Mouse (Mus musculus) liver, embryonic 16.5 days (tissue): ENCODE measurements around the gene Dscam. TPM values are rescaled to one million over a fixed set of nuclear protein-coding genes. Genes with fewer than 3 reads are reported as not detected.
A peak's percentile ranks its signal among the peaks of the same experiment; 100 is the strongest.

Experiments used
- ATAC-seq: fragments of 200-750 bp; cut with Nextera tagmentation; 2 replicates; pipeline ENCODE4 v1.8.0; 2017; ENCODE audit warnings: low read depth, mild to moderate bottlenecking, moderate number of reproducible peaks, moderate library complexity
- H3K27ac ChIP-seq: fragments of 300-500 bp; sonication (generic); 2 replicates; pipeline ENCODE4 v1.5.1; 2014; ENCODE audit warnings: mild to moderate bottlenecking, low read length
- H3K27me3 ChIP-seq: fragments of 300-500 bp; sonication (generic); 2 replicates; pipeline ENCODE4 v1.6.1; 2014; ENCODE audit warnings: low read depth, low read length, mixed read lengths; ENCODE audit not compliant: control insufficient read depth, insufficient read depth
- H3K36me3 ChIP-seq: fragments of 300-500 bp; sonication (generic); 2 replicates; pipeline ENCODE4 v1.6.1; 2014; ENCODE audit warnings: mild to moderate bottlenecking; ENCODE audit not compliant: control insufficient read depth, insufficient read depth
- H3K4me1 ChIP-seq: fragments of 300-500 bp; sonication (generic); 2 replicates; pipeline ENCODE4 v1.6.1; 2014; ENCODE audit warnings: low read depth, low read length, mixed read lengths; ENCODE audit not compliant: control insufficient read depth
- H3K4me2 ChIP-seq: fragments of 300-500 bp; sonication (generic); 2 replicates; pipeline ENCODE4 v1.6.1; 2014; ENCODE audit warnings: low read depth, low read length, mixed read lengths
- H3K4me3 ChIP-seq: fragments of 300-500 bp; sonication (generic); 2 replicates; pipeline ENCODE4 v1.5.1; 2014; ENCODE audit warnings: low read depth, mild to moderate bottlenecking, low read length
- H3K9ac ChIP-seq: fragments of 300-500 bp; sonication (generic); 2 replicates; pipeline ENCODE4 v1.6.1; 2014; ENCODE audit warnings: low read depth, low read length
- H3K9me3 ChIP-seq: fragments of 300-500 bp; sonication (generic); replicated peaks from 2 replicates; pipeline ENCODE4 v1.6.1; 2016; ENCODE audit warnings: low read length; ENCODE audit not compliant: control insufficient read depth
- WGBS: fragments of 180-500 bp; shearing (Covaris S2); extraction: QIAGEN DNeasy Blood & Tissue Kit; methylation state at CpG from one replicate; pipeline ENCODE4 v1.1.7; 2014; ENCODE audit not compliant: insufficient replicate concordance; 5-methylcytosine and 5-hydroxymethylcytosine counted together
- polyA plus RNA-seq: library from polyadenylated mRNA; unstranded; fragments of >200 nt; fragmentation: Nextera tagmentation; extraction: Ambion mirVana; gene quantifications from 2 replicates; pipeline ENCODE4 v1.2.1, GENCODE M21; 2015

The Dscam gene
- polyA plus RNA-seq, 1 experiment from 2014 or later = not detected

- Histone ChIP-seq H3K4me3 (no peak overlapping the region), H3K36me3 (no peaks in the 10 kb centered on the region), H3K27me3 (no peaks in the 10 kb centered on the region), H3K4me2 (peak overlapping the region; percentile 15; the same call in 1 of the 2 replicates), H3K9ac (no peak overlapping the region), H3K4me1 (peaks cover 47% of the 10 kb centered on the region), H3K27ac (peak overlapping the region; percentile 81), H3K9me3 (no peaks in the 10 kb centered on the region)
- peak; percentile 98 for ATAC-seq
- WGBS = 28% methylated on average over 2 of the region's 2 CpGs
These were observed 263.9 kb downstream of the Dscam start for GRCm38 (mm10) chr16:96906630-96907029.

GRCm38 (mm10) chr16:96904761-96905160, 265.8 kb downstream of the Dscam start:
- Histone ChIP-seq H3K27me3 (no peaks in the 10 kb centered on the region), H3K27ac (no peak overlapping the region), H3K9me3 (no peaks in the 10 kb centered on the region), H3K4me1 (peaks cover 47% of the 10 kb centered on the region), H3K4me3 (no peak overlapping the region), H3K4me2 (no peak overlapping the region), H3K9ac (no peak overlapping the region), H3K36me3 (no peaks in the 10 kb centered on the region)
- ATAC-seq = no peak
- WGBS = 58% methylated on average over 2 of the region's 2 CpGs

- H3K36me3 ChIP-seq = no peaks in the 10 kb centered on the region
- WGBS = 26% methylated on average over 2 of the region's 2 CpGs
- H3K4me3 ChIP-seq = no peak overlapping the region
- no peak overlapping the region for H3K9ac ChIP-seq
- H3K4me2 ChIP-seq = no peak overlapping the region
- no peaks in the 10 kb centered on the region for H3K9me3 ChIP-seq
- no peak overlapping the region for H3K27ac ChIP-seq
- peaks cover 47% of the 10 kb centered on the region for H3K4me1 ChIP-seq
- no peaks in the 10 kb centered on the region for H3K27me3 ChIP-seq
- ATAC-seq = no peak
These were observed 266.2 kb downstream of the Dscam start for GRCm38 (mm10) chr16:96904359-96904758.

- Histone ChIP-seq H3K4me2 (no peak overlapping the region), H3K36me3 (no peaks in the 10 kb centered on the region), H3K9ac (no peak overlapping the region), H3K27me3 (no peaks in the 10 kb centered on the region), H3K4me1 (peaks cover 42% of the 10 kb centered on the region), H3K9me3 (no peaks in the 10 kb centered on the region), H3K4me3 (no peak overlapping the region), H3K27ac (no peak overlapping the region)
- ATAC-seq = no peak
These were observed 268.0 kb downstream of the Dscam start for GRCm38 (mm10) chr16:96902596-96902995.

GRCm38 (mm10) chr16:96901234-96902014, 269.1 kb downstream of the Dscam start:
- 61% methylated on average over 3 of the region's 3 CpGs for WGBS
- Histone ChIP-seq H3K36me3 (no peaks in the 10 kb centered on the region), H3K27ac (no peak overlapping the region), H3K9ac (no peak overlapping the region), H3K4me2 (no peak overlapping the region), H3K27me3 (no peaks in the 10 kb centered on the region), H3K4me1 (peaks cover 35% of the 10 kb centered on the region), H3K4me3 (no peak overlapping the region), H3K9me3 (no peaks in the 10 kb centered on the region)
- ATAC-seq = no peak

- Histone ChIP-seq H3K27ac (no peak overlapping the region), H3K9ac (no peak overlapping the region), H3K9me3 (no peaks in the 10 kb centered on the region), H3K36me3 (no peaks in the 10 kb centered on the region), H3K4me1 (peaks cover 15% of the 10 kb centered on the region), H3K4me2 (no peak overlapping the region), H3K4me3 (no peak overlapping the region), H3K27me3 (no peaks in the 10 kb centered on the region)
- no peak for ATAC-seq
These were observed 271.2 kb downstream of the Dscam start for GRCm38 (mm10) chr16:96899329-96899728.

GRCm38 (mm10) chr16:96896510-96897133, 273.9 kb downstream of the Dscam start:
- H3K4me3 ChIP-seq = no peak overlapping the region
- H3K4me2 ChIP-seq = no peak overlapping the region
- no peak overlapping the region for H3K9ac ChIP-seq

GRCm38 (mm10) chr16:96888036-96888435, 282.5 kb downstream of the Dscam start:
- no peak for ATAC-seq
- 57% methylated on average over 1 of the region's 1 CpGs for WGBS
- H3K27me3 ChIP-seq = no peaks in the 10 kb centered on the region; the same call in 1 of the 2 replicates

More at GRCm38 (mm10) chr16:96896510-96897133, 273.9 kb downstream of the Dscam start:
- no peaks in the 10 kb centered on the region for H3K36me3 ChIP-seq
- WGBS = 55% methylated on average over 10 of the region's 10 CpGs
- H3K27me3 ChIP-seq = no peaks in the 10 kb centered on the region; the same call in 1 of the 2 replicates
- ATAC-seq = no peak
- no peaks in the 10 kb centered on the region for H3K9me3 ChIP-seq
- H3K4me1 ChIP-seq = no peaks in the 10 kb centered on the region
- no peak overlapping the region for H3K27ac ChIP-seq

GRCm38 (mm10) chr16:96885817-96886216, 284.7 kb downstream of the Dscam start:
- WGBS = 65% methylated on average over 2 of the region's 2 CpGs
- Histone ChIP-seq H3K4me3 (no peak overlapping the region), H3K9ac (no peak overlapping the region), H3K27me3 (no peaks in the 10 kb centered on the region), H3K4me1 (no peaks in the 10 kb centered on the region), H3K27ac (no peak overlapping the region), H3K9me3 (no peaks in the 10 kb centered on the region), H3K36me3 (no peaks in the 10 kb centered on the region), H3K4me2 (no peak overlapping the region)
- no peak for ATAC-seq

More at GRCm38 (mm10) chr16:96888036-96888435, 282.5 kb downstream of the Dscam start:
- Histone ChIP-seq H3K36me3 (no peaks in the 10 kb centered on the region), H3K9ac (no peak overlapping the region), H3K27ac (no peak overlapping the region), H3K4me1 (no peaks in the 10 kb centered on the region), H3K9me3 (no peaks in the 10 kb centered on the region), H3K4me3 (no peak overlapping the region), H3K4me2 (no peak overlapping the region)
